Mouse (Mus musculus) layer of hippocampus, adult 2 months (tissue): ENCODE results near the gene Ndufa3. TPM values are rescaled to one million over a fixed set of nuclear protein-coding genes. Genes with fewer than 3 reads are reported as not detected.
A peak's percentile ranks its signal among the peaks of the same experiment; 100 is the strongest.

Experiments used
- DNase-seq, 2 experiments: peaks; one replicate each; pipeline ENCODE4 v3.0.0; 2022; ENCODE audit warnings: low spot score in 2 of 2
- H3K27ac ChIP-seq: fragments of 200-600 bp; 2 replicates; pipeline ENCODE4 v1.8.1; 2022
- H3K4me3 ChIP-seq: fragments of 200-600 bp; 2 replicates; pipeline ENCODE4 v1.8.1; 2022; ENCODE audit warnings: mild to moderate bottlenecking
- CTCF ChIP-seq: fragments of 200-600 bp; conservative IDR thresholded peaks from 2 replicates; pipeline ENCODE4 v1.8.1; 2022; ENCODE audit warnings: antibody characterized with exemption, mild to moderate bottlenecking, moderate library complexity
- total RNA-seq, 2 experiments: library from RNA; stranded (reverse); gene quantifications; 2 replicates each; pipeline ENCODE4 v1.2.3; 2021

Gene Ndufa3
- total RNA-seq, 2 experiments from 2014 or later = 537 to 571 TPM

GRCm38 (mm10) chr7:3616389-3617241 lies 558 bp upstream of the Ndufa3 start:
- Histone ChIP-seq H3K27ac (peak overlapping the region; percentile 97), H3K4me3 (peak overlapping the region; percentile 93)
- peak; percentile 83 for TF ChIP-seq CTCF
- peak in 1 of 2 experiments; percentile 40 for DNase-seq

- DNase-seq = no peak
- H3K4me3 ChIP-seq = peak overlapping the region; percentile 86
- TF ChIP-seq CTCF = no peak
- peak overlapping the region; percentile 96 for H3K27ac ChIP-seq
Measured at GRCm38 (mm10) chr7:3629030-3629429, 11.9 kb downstream of the Ndufa3 start.

GRCm38 (mm10) chr7:3629543-3630477 lies 12.6 kb downstream of the Ndufa3 start, which contains the start of the genes Tfpt and Prpf31:
Gene Tfpt, minus strand, starts transcription at chr7:3629929.
Gene Prpf31, plus strand, starts transcription at chr7:3629985.
- peak within 1 kb of the TSS; percentile 86 for H3K4me3 ChIP-seq
- DNase-seq = peak; percentile 93 to 94
- peak within 1 kb of the TSS; percentile 96 for H3K27ac ChIP-seq
- no peak for TF ChIP-seq CTCF

GRCm38 (mm10) chr7:3630478-3630815 lies 13.3 kb downstream of the Ndufa3 start:
- DNase-seq = no peak
- peak overlapping the region; percentile 96 for H3K27ac ChIP-seq
- H3K4me3 ChIP-seq = peak overlapping the region; percentile 86
- TF ChIP-seq CTCF = no peak

- TF ChIP-seq CTCF = no peak
Measured at GRCm38 (mm10) chr7:3643412-3643811, 26.2 kb downstream of the Ndufa3 start.

GRCm38 (mm10) chr7:3643843-3644242 lies 26.7 kb downstream of the Ndufa3 start:
- H3K4me3 ChIP-seq = peak overlapping the region; percentile 60
- no peak for TF ChIP-seq CTCF
- no peak for DNase-seq
- H3K27ac ChIP-seq = peak overlapping the region; percentile 68

More at GRCm38 (mm10) chr7:3643412-3643811, 26.2 kb downstream of the Ndufa3 start:
- no peak overlapping the region for H3K4me3 ChIP-seq
- DNase-seq = no peak
- no peak overlapping the region for H3K27ac ChIP-seq

GRCm38 (mm10) chr7:3644348-3644671 lies 27.1 kb downstream of the Ndufa3 start:
- Histone ChIP-seq H3K4me3 (peak overlapping the region; percentile 60), H3K27ac (peak overlapping the region; percentile 68)
- no peak for DNase-seq
- TF ChIP-seq CTCF = no peak

- TF ChIP-seq CTCF = no peak
- peak within 1 kb of the TSS; percentile 95 for H3K4me3 ChIP-seq
- peak within 1 kb of the TSS; percentile 98 for H3K27ac ChIP-seq
- DNase-seq = peak; percentile 97 to 100
Measured at GRCm38 (mm10) chr7:3644672-3645487, 27.7 kb downstream of the Ndufa3 start, which contains the start of gene Cnot3. Gene Cnot3, plus strand, starts transcription at chr7:3645268.

- no peak for TF ChIP-seq CTCF
- H3K4me3 ChIP-seq = peak overlapping the region; percentile 95
Measured at GRCm38 (mm10) chr7:3645488-3646025, 28.4 kb downstream of the Ndufa3 start.

GRCm38 (mm10) chr7:3646188-3646587 lies 29.0 kb downstream of the Ndufa3 start:
- Histone ChIP-seq H3K4me3 (peak overlapping the region; percentile 95), H3K27ac (peak overlapping the region; percentile 36; the same call in 1 of the 2 replicates)
- no peak for DNase-seq
- no peak for TF ChIP-seq CTCF

More at GRCm38 (mm10) chr7:3645488-3646025, 28.4 kb downstream of the Ndufa3 start:
- no peak for DNase-seq
- peak overlapping the region; percentile 98 for H3K27ac ChIP-seq

- TF ChIP-seq CTCF = no peak
- peak overlapping the region; percentile 36; the same call in 1 of the 2 replicates for H3K27ac ChIP-seq
- no peak for DNase-seq
Measured at GRCm38 (mm10) chr7:3646641-3647040, 29.5 kb downstream of the Ndufa3 start.

GRCm38 (mm10) chr7:3656966-3657365 lies 39.8 kb downstream of the Ndufa3 start:
- H3K27ac ChIP-seq = no peak overlapping the region
- no peak for TF ChIP-seq CTCF
- no peak overlapping the region for H3K4me3 ChIP-seq
- no peak for DNase-seq

More at GRCm38 (mm10) chr7:3646641-3647040, 29.5 kb downstream of the Ndufa3 start:
- peak overlapping the region; percentile 95 for H3K4me3 ChIP-seq
